Mouse (Mus musculus): ENCODE results near the gene Glis3. TPM values are rescaled to one million over a fixed set of nuclear protein-coding genes. Genes with fewer than 3 reads are reported as not detected.
A peak's percentile ranks its signal among the peaks of the same experiment; 100 is the strongest.

Glis3 gene
- polyA plus RNA-seq, 1 experiment from 2014 or later, result 0.85 TPM

DNA sequence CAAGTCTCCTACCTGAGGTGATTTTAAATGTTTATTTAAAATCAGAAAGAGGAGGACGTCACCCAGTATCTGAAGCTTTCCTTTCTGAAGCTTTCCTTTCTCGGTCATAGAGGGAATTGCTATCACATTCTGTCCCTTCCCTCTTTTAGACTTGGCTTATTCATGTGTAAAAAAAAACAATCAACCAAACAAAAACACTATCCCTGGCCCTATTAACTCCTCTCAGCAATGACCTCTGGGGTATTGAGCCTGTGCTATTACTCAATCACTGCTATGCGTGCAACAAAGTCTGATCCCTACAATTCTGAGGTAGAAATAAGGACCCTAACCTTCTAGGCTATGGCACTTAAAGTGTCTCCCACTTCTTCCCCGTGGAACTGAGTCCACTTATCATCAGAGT lies 311.7 kb downstream of the Glis3 start:
- Histone ChIP-seq H3K4me3 (ENCODE audit: low read depth, low read length) (no peak overlapping the region), H3K9ac (ENCODE audit: low read length) (no peak overlapping the region), H3K4me2 (replicated peaks; ENCODE audit: low read depth) (no peak overlapping the region), H3K9me3 (ENCODE audit: control insufficient read depth, low read length) (no peaks in the 10 kb centered on the region), H3K27ac (replicated peaks) (no peak overlapping the region), H3K4me1 (replicated peaks; ENCODE audit: control insufficient read depth, insufficient read depth) (no peaks in the 10 kb centered on the region), H3K36me3 (ENCODE audit: control insufficient read depth, insufficient read depth, low read length) (no peaks in the 10 kb centered on the region), H3K27me3 (ENCODE audit: control insufficient read depth, insufficient read depth, low read length) (no peaks in the 10 kb centered on the region)
- DNase-seq (ENCODE audit: low spot score), result no peak
- no peak for TF ChIP-seq CTCF (IDR thresholded peaks at IDR 0.05; ENCODE audit: low read depth)
- no peak for TF ChIP-seq EP300 (optimal IDR thresholded peaks at IDR 0.05)
- ATAC-seq (ENCODE audit: low FRiP score, low TSS enrichment), result no peak
- WGBS, result 82% methylated on average over 4 of the region's 4 CpGs

DNA sequence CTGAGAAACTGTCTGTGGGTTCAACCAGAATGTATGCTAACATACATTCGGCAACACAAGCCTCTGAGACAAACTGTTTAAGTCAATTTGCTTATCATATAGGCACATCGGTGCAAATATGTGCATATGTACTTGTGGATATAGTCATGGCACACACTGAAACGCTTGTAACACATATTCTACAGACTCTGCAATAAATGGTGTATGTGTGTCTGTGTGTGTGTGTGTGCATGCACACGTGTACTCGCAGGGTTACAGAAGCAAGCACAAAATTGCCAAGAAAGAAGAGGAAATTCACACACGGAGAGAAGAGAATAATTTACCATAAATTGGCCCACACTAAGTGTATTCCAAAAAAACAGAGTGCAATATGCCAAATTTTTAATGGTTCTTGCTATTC lies 312.6 kb downstream of the Glis3 start:
- ATAC-seq (ENCODE audit: low FRiP score, low TSS enrichment), result no peak
- 79% methylated on average over 6 of the region's 6 CpGs for WGBS

DNA sequence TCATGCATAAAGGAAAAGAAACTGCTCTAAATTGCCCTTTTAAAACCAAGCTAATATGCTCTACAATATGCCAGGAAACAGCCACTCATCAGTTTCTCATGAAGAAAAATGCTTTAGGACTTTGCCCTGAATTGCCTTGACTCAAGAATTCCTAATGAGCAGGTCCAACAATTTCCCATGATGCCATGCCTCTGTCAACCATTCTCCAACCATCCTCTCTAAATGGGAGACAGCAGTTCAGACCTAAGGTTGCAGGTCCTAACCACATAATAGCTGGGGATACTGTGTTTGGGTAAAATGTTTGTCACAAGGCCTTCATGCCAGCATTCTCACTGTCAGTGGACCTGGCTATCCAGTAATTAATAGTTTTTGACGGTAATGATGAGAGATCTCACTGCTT lies 313.1 kb downstream of the Glis3 start:
- Histone ChIP-seq H3K36me3 (ENCODE audit: control insufficient read depth, insufficient read depth, low read length) (no peaks in the 10 kb centered on the region), H3K9ac (ENCODE audit: low read length) (no peak overlapping the region), H3K27ac (replicated peaks) (no peak overlapping the region), H3K27me3 (ENCODE audit: control insufficient read depth, insufficient read depth, low read length) (no peaks in the 10 kb centered on the region), H3K4me2 (replicated peaks; ENCODE audit: low read depth) (no peak overlapping the region), H3K4me3 (ENCODE audit: low read depth, low read length) (no peak overlapping the region), H3K4me1 (replicated peaks; ENCODE audit: control insufficient read depth, insufficient read depth) (no peaks in the 10 kb centered on the region), H3K9me3 (ENCODE audit: control insufficient read depth, low read length) (no peaks in the 10 kb centered on the region)
- no peak for TF ChIP-seq EP300 (optimal IDR thresholded peaks at IDR 0.05)
- TF ChIP-seq CTCF (IDR thresholded peaks at IDR 0.05; ENCODE audit: low read depth), result no peak
- 97% methylated on average over 1 of the region's 1 CpGs for WGBS
- ATAC-seq (ENCODE audit: low FRiP score, low TSS enrichment) (no peak), DNase-seq (ENCODE audit: low spot score) (no peak)

More for the DNA sequence above, 312.6 kb downstream of the Glis3 start:
- Histone ChIP-seq H3K9ac (ENCODE audit: low read length) (no peak overlapping the region), H3K4me2 (replicated peaks; ENCODE audit: low read depth) (no peak overlapping the region), H3K27me3 (ENCODE audit: control insufficient read depth, insufficient read depth, low read length) (no peaks in the 10 kb centered on the region), H3K9me3 (ENCODE audit: control insufficient read depth, low read length) (no peaks in the 10 kb centered on the region), H3K4me1 (replicated peaks; ENCODE audit: control insufficient read depth, insufficient read depth) (no peaks in the 10 kb centered on the region), H3K36me3 (ENCODE audit: control insufficient read depth, insufficient read depth, low read length) (no peaks in the 10 kb centered on the region), H3K27ac (replicated peaks) (no peak overlapping the region), H3K4me3 (ENCODE audit: low read depth, low read length) (no peak overlapping the region)
- no peak for DNase-seq (ENCODE audit: low spot score)
- no peak for TF ChIP-seq EP300 (optimal IDR thresholded peaks at IDR 0.05)
- TF ChIP-seq CTCF (IDR thresholded peaks at IDR 0.05; ENCODE audit: low read depth), result no peak

DNA sequence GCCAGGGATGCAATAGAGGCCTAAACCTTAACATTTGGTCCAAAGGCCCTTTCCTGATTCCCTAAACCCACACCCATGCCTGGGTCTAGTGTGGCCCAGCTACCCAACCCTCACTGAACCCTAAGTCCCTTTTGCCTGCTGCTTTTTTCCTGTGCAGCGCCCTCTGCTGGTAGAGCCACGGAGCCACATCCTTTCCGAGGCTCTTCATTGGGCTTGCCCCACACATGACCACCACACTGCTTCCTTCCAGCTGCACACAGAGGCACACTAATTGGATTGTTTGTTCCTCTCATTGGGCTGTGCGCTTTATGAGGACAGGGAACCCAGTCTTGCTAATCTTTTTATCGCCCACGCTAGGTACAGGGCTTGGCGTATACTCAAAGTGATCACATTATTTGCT lies 314.0 kb downstream of the Glis3 start:
- H3K4me2 ChIP-seq (replicated peaks; ENCODE audit: low read depth), result no peak overlapping the region
- H3K4me1 ChIP-seq (replicated peaks; ENCODE audit: control insufficient read depth, insufficient read depth), result no peaks in the 10 kb centered on the region
- H3K27me3 ChIP-seq (ENCODE audit: control insufficient read depth, insufficient read depth, low read length), result no peaks in the 10 kb centered on the region
- H3K4me3 ChIP-seq (ENCODE audit: low read depth, low read length), result no peak overlapping the region
- no peaks in the 10 kb centered on the region for H3K36me3 ChIP-seq (ENCODE audit: control insufficient read depth, insufficient read depth, low read length)
- ATAC-seq (ENCODE audit: low FRiP score, low TSS enrichment) (0 out of 2 replicates have a peak, but pooled peaks have one; percentile 18), DNase-seq (ENCODE audit: low spot score) (peak; percentile 48)
- H3K9me3 ChIP-seq (ENCODE audit: control insufficient read depth, low read length), result no peaks in the 10 kb centered on the region
- WGBS, result 53% methylated on average over 7 of the region's 7 CpGs
- no peak overlapping the region for H3K27ac ChIP-seq (replicated peaks)
- TF ChIP-seq EP300 (optimal IDR thresholded peaks at IDR 0.05) (no peak), CTCF (IDR thresholded peaks at IDR 0.05; ENCODE audit: low read depth) (peak; percentile 77)
- no peak overlapping the region for H3K9ac ChIP-seq (ENCODE audit: low read length)

DNA sequence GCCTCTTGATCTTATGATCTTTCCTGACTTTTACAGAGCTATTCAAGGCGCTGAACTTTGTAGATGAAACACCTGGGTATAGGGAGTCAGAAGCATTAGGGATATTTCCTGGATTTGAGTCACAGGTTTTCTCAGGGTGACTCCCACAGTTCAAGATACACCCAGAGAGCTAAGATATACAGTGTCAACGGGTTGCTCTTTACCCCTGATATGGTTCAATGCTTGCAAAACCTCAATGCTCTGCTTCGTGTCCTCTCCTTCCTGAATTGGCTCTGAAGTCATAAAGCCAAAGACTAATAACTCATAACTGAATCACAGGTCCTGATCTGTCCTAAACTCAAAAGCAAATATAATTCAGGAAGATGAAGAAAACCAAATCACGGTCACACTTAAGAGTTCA lies 319.0 kb downstream of the Glis3 start:
- Histone ChIP-seq H3K27me3 (ENCODE audit: control insufficient read depth, insufficient read depth, low read length) (no peaks in the 10 kb centered on the region), H3K4me2 (replicated peaks; ENCODE audit: low read depth) (no peak overlapping the region), H3K36me3 (ENCODE audit: control insufficient read depth, insufficient read depth, low read length) (no peaks in the 10 kb centered on the region), H3K9ac (ENCODE audit: low read length) (no peak overlapping the region), H3K9me3 (ENCODE audit: control insufficient read depth, low read length) (no peaks in the 10 kb centered on the region), H3K27ac (replicated peaks) (no peak overlapping the region), H3K4me3 (ENCODE audit: low read depth, low read length) (no peak overlapping the region), H3K4me1 (replicated peaks; ENCODE audit: control insufficient read depth, insufficient read depth) (no peaks in the 10 kb centered on the region)
- 0 out of 2 replicates have a peak, but pooled peaks have one; percentile 42 for ATAC-seq (ENCODE audit: low FRiP score, low TSS enrichment)
- WGBS, result 62% methylated on average over 4 of the region's 4 CpGs
- no peak for DNase-seq (ENCODE audit: low spot score)
- no peak for TF ChIP-seq CTCF (IDR thresholded peaks at IDR 0.05; ENCODE audit: low read depth)
- TF ChIP-seq EP300 (optimal IDR thresholded peaks at IDR 0.05), result no peak

DNA sequence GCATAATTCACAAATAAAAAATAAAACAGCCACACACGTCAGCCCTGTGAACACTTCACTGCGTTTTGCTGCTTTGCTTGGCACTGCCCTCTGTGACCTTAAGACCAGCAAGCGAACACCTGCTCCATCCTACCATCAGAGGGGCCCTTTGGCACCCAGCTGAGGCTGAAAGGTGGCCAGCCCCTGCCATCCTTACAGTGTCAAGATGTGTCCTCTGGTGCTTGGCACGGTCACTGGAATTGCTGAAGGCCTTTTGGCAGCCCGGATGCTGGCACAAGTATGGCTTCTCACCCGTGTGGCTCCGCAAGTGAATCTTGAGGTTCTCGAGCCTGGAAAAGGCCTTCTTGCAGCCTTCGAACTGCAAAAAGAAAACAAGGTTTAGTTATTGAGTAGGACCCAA lies 322.3 kb downstream of the Glis3 start:
- no peaks in the 10 kb centered on the region for H3K9me3 ChIP-seq (ENCODE audit: control insufficient read depth, low read length)
- ATAC-seq (ENCODE audit: low FRiP score, low TSS enrichment), result no peak
- H3K4me2 ChIP-seq (replicated peaks; ENCODE audit: low read depth), result no peak overlapping the region
- no peak overlapping the region for H3K4me3 ChIP-seq (ENCODE audit: low read depth, low read length)
- no peak for DNase-seq (ENCODE audit: low spot score)
- H3K27me3 ChIP-seq (ENCODE audit: control insufficient read depth, insufficient read depth, low read length), result no peaks in the 10 kb centered on the region
- no peaks in the 10 kb centered on the region for H3K4me1 ChIP-seq (replicated peaks; ENCODE audit: control insufficient read depth, insufficient read depth)
- TF ChIP-seq CTCF (IDR thresholded peaks at IDR 0.05; ENCODE audit: low read depth) (no peak), EP300 (optimal IDR thresholded peaks at IDR 0.05) (no peak)
- H3K36me3 ChIP-seq (ENCODE audit: control insufficient read depth, insufficient read depth, low read length), result no peaks in the 10 kb centered on the region
- 64% methylated on average over 9 of the region's 9 CpGs for WGBS
- no peak overlapping the region for H3K9ac ChIP-seq (ENCODE audit: low read length)
- H3K27ac ChIP-seq (replicated peaks), result no peak overlapping the region

Data from stomach, postnatal 0 days (tissue).